Mouse (Mus musculus): ENCODE results near the gene Parp12.

Gene Parp12

GRCm38 (mm10) chr6:39117584-39118455, at the start of gene Parp12:
Gene Parp12 (minus strand): TSS chr6:39118349.
- DNase-seq (ENCODE audit: low spot score in 2 of 2): peak in 1 of 2 experiments; percentile 28

GRCm38 (mm10) chr6:39164891-39165290, 46.7 kb upstream of the Parp12 start:
- no peak for DNase-seq (ENCODE audit: low spot score in 2 of 2)

- DNase-seq (ENCODE audit: low spot score in 2 of 2): no peak
These were observed 43.8 kb upstream of the Parp12 start for GRCm38 (mm10) chr6:39161975-39162374.

DNA sequence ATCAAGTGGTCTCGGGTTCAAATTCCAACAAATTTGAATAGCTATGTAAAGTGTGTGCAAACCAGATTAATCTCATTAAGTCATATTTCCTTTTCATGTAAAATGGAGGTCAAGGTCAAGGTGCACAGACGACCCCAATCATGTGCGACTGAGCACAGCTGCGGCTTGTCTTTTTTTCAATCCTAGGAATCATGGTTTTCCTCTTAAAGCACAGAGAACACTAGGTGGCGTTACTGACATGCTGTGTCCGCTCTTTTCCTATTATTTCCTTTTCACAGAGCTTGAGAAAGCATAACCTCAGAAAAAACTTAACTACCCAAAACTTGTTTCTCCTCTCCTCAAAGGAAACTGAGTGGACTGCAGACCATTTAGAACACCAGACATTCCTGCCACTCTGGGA, 27.9 kb upstream of the Parp12 start:
- DNase-seq (ENCODE audit: low spot score in 2 of 2): peak in 1 of 2 experiments; percentile 11

DNA sequence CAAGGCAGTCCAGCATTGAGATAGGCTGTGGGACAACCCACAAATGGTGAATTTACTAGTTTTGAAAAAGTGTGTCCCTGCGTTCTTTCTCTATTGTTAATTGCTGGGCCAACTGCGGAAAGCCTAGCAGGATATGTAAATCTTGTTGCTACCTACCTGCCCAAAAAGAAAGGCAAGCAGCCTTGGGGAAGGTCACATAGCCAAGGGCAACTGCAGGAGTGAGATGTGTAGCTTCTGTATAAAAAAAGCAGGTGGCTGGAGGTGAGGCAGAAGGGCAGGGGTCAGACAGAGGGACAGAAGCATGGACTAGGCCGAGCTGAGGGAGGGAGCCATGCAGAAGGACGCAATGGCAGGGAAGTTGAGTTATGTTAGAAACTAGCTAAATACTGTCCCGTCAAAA, 14.4 kb upstream of the Parp12 start:
- DNase-seq (ENCODE audit: low spot score in 2 of 2): no peak

GRCm38 (mm10) chr6:39131480-39131879, 13.3 kb upstream of the Parp12 start:
- no peak for DNase-seq (ENCODE audit: low spot score in 2 of 2)

DNA sequence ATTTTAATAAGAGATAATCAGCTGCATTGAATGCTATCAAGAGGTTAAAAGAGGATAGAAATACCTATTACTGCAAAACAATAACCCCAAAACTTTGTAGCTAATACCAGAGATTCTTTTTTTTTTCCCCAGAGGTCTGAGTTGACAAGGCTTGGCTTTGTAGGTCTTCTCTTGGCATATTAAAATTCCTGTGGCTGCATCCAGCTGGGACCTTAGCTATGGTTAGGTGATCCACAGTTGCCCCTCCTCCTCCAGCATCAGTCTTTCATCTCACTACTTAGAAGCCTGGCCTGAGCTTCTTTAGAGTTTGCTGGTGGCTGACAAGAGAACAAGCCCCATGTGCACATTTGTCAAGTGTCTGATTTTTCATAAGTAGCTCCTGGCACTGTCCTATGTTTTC, 6.6 kb upstream of the Parp12 start:
- no peak for DNase-seq (ENCODE audit: low spot score in 2 of 2)

DNA sequence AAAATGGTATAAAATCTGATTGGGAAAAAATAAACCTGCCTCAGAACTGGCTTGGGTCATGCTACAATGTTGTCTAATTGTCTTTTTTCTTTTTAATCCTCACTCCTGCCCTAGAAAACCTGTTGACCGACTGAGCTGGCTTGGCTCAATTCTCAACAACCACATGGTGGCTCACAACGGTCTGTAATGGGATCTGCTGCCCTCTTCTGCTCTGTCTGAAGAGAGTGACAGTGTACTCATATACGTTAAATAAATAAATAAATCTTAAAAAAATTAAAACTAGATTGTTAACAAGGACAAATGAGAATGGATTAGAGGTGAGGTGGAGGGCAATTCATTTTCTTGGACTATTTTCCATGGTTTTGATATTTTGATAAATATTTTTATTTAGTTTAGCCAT, 2.5 kb upstream of the Parp12 start:
- DNase-seq (ENCODE audit: low spot score in 2 of 2): no peak

GRCm38 (mm10) chr6:39118456-39118881, 320 bp upstream of the Parp12 start:
- DNase-seq (ENCODE audit: low spot score in 2 of 2): no peak

- no peak for DNase-seq (ENCODE audit: low spot score in 2 of 2)
These were observed 2.7 kb downstream of the Parp12 start for GRCm38 (mm10) chr6:39115438-39115837.

GRCm38 (mm10) chr6:39113141-39113540, 5.0 kb downstream of the Parp12 start:
- DNase-seq (ENCODE audit: low spot score in 2 of 2): no peak

GRCm38 (mm10) chr6:39112701-39113100, 5.4 kb downstream of the Parp12 start:
- DNase-seq (ENCODE audit: low spot score in 2 of 2): no peak

DNA sequence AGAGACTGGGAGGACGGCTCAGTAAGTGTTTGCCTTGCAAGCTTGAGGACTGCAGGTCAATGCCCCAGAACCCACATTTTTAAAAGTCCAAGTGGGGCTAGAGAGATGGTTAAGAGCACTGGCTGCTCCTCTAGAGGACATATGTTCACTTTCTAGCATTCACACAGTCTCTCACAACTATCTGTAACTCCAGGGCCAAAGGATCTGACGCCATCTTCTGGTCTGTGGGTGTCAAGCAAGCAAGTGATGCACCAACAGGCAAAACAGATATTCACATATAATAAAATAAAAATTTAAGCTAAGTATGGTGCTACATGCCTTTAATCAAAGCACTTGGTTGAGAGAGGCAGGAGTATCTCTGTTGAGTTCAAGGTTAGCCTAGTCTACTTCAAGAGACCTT, 11.3 kb downstream of the Parp12 start:
- no peak for DNase-seq (ENCODE audit: low spot score in 2 of 2)

DNA sequence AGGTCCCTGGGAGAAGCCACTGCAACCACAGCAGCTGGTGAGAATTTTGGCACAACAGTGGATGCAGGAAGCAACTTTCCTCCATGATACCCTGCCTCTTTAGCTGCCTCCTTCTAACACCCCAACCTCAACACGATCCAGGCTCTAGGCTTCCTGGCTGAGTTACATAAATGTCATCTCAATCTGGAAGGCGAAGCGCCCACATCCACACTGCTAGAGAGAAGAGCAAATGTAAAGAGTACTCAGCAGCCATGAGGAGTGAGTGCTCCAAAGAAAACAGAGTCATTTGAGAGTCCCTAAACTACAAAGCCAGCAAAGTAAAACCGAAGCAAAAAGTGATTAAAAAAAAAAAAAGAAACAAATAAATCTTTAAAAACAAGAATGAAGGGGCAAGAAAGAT, 13.5 kb downstream of the Parp12 start:
- DNase-seq (ENCODE audit: low spot score in 2 of 2): peak in 1 of 2 experiments; percentile 10

DNA sequence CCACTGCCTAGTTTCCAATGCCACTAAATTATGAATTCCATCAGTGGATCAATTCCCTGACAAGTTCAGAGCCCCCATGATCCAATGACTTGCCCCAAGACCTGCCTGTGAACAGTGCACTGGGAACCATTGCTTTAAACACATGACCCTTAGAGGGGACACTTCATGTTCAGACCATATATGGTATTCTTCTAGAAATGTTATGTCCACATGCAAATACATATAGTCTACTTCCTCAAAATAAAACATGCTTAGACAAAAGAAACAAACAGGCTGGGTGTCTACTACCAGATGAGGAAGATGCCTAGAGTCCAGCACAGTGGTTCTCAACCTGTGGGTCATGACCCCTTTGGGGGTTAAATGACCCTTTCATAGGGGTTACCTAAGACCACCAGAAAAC, 41.7 kb downstream of the Parp12 start:
- DNase-seq (ENCODE audit: low spot score in 2 of 2): no peak

DNA sequence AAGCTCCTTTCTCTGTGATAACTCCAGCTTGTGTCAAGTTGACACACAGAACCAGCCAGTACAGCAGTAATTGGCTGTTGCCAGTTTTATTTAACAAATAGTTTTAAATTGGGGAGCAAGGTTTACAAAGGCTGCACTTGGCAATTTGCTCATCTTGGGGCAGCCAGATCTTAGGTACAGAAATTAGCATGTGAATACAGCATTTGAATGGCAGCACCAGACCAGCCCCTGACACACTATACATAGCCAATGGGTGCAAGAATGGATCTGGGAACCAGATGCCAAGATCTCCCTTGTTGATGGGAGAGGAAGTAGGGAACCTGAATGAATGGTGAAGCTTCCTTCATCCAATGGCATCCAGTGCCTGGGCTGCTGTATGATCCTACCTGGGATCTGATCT, 44.0 kb downstream of the Parp12 start:
- DNase-seq (ENCODE audit: low spot score in 2 of 2): no peak

DNA sequence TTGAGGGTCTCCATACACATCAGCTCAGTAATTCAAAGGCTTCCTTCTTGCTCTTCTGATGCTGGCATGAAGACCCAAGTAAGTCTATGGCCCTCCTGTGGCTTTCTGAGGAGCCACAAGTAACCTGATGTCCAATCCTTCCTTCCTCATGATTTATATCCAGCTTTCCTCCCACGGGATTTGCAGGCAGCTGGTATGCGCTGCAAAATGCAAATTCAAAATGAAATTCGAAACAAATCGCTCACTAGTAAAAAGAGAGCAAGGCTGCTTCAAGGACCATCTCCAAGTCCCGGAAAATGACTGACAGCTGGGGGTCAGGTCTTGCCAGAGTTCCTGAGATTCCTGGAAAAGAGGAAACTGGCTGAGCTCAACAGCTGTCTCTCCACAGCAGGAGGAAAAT, 45.5 kb downstream of the Parp12 start:
- peak in 1 of 2 experiments; percentile 35 for DNase-seq (ENCODE audit: low spot score in 2 of 2)

GRCm38 (mm10) chr6:39066935-39067578, 51.1 kb downstream of the Parp12 start:
- peak in 1 of 2 experiments; percentile 87 for DNase-seq (ENCODE audit: low spot score in 2 of 2)

GRCm38 (mm10) chr6:39063541-39063940, 54.6 kb downstream of the Parp12 start:
- no peak for DNase-seq (ENCODE audit: low spot score in 2 of 2)

- DNase-seq (ENCODE audit: low spot score in 2 of 2): no peak
These were observed 57.0 kb downstream of the Parp12 start for GRCm38 (mm10) chr6:39061180-39061579.

DNA sequence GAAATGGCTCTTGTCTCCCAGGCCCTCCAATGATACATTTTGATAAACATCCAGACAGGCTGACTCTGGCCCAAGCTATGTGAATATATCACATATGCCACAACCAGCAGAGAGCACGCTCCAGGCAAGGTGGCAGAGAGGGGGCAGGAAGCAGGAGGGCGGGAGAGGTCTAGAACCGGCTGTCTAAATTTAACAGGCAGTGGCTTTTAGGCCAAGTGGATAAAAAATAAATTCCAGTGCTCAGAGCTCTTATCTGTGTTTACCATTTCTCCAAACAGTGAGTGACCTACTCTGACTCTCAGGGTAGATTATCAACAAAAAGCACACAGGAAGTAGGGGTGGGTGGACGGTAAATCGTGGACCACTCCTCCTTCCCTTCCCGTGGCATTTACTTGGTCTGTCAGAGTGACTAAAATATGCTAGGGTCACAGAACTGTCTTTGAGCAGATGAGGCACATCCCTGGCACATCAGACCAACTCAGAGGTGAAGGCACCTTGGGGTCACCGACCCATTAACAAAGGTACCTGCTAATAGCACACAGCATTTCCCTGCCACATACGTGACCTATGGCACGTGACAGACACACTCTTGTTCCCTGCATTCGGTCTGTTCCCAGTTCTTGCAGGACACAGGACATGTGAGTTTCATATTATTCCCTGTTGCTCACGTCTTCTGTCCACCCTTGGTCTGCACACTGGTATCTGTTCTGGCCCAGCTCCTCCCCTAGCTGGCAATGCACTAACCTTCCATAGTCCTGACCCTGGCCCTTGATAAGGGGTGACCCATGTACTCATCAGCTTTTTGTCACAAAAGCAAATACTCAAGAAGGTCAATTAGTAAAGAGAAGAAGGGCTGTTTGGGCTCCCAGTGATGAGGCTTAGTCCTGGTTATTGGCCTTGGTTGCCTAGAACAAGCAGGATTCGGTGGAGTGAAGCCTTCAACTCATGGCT, 58.3 kb downstream of the Parp12 start:
- DNase-seq (ENCODE audit: low spot score in 2 of 2): no peak

GRCm38 (mm10) chr6:39058936-39059335, 59.2 kb downstream of the Parp12 start:
- DNase-seq (ENCODE audit: low spot score in 2 of 2): no peak
